Mouse (Mus musculus): ENCODE measurements around the gene Foxi2. TPM values are rescaled to one million over a fixed set of nuclear protein-coding genes. Genes with fewer than 3 reads are reported as not detected.

Foxi2 gene
- not detected in 2 replicates for polyA plus RNA-seq (2015; fragmentation: Nextera tagmentation; extraction: Ambion mirVana)

GRCm38 (mm10) chr7:135410237-135410965 is at the start of gene Foxi2:
TSS of gene Foxi2 (plus strand) at chr7:135410308.
- peaks cover 35% of the 10 kb centered on the region for H3K27me3 ChIP-seq (ENCODE audit: control insufficient read depth, insufficient read depth, low read depth, low read length)
- no peak for ATAC-seq (ENCODE audit: low read depth)
- no peaks in the 10 kb centered on the region for H3K36me3 ChIP-seq (ENCODE audit: control insufficient read depth, insufficient read depth)
- no peaks in the 10 kb centered on the region for H3K9me3 ChIP-seq (replicated peaks; ENCODE audit: control insufficient read depth, low read length)
- H3K9ac ChIP-seq (ENCODE audit: low read depth, low read length), result no peak within 1 kb of the TSS
- no peaks in the 10 kb centered on the region for H3K4me1 ChIP-seq (ENCODE audit: control insufficient read depth, low read depth, low read length)
- no peak within 1 kb of the TSS for H3K27ac ChIP-seq (ENCODE audit: low read length)
- 2% methylated on average over 51 of the region's 51 CpGs for WGBS (ENCODE audit: insufficient replicate concordance)
- H3K4me2 ChIP-seq (ENCODE audit: low read depth, low read length), result no peak within 1 kb of the TSS
- no peak within 1 kb of the TSS for H3K4me3 ChIP-seq (ENCODE audit: low read depth, low read length)

DNA sequence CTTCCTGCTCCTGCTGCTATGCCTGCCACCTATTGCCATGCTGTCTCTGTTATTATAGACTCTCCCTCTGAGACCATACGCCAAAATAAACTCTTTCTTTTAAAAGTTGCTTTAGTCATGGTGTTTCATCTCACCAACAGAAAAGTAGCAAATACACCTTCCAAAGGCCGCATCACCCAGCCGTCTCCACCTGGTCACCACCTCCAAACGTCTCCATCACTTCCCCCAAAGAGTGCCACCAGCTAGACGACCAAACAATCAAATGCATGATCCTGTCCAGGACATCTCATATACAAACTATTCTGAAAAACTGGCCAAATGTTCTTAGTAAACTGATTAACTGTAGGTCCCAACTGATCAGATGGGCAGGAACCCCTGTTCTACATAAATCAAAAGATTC is 45.5 kb upstream of the Foxi2 start:
- 66% methylated on average over 5 of the region's 5 CpGs for WGBS (ENCODE audit: insufficient replicate concordance)
- H3K4me2 ChIP-seq (ENCODE audit: low read depth, low read length), result no peak overlapping the region
- ATAC-seq (ENCODE audit: low read depth), result no peak

DNA sequence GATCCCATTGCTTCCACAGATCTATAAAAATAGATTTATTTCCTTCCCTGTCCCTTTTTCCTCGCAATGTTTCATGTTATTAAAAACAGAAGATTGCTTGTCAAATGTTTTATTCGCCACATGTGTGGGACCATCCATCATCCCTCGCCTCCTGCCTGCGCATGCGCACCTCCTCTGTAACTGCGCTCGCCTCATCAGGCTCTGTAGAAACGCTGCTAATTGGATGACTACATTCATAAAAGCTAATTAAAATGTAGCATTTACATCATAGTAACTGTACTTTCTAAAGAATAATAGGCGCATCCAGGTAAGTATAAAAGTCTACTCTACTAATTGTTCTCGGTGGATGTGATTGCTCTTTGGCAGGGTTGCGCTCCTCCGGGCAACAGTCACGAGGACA is 34.1 kb upstream of the Foxi2 start:
- no peaks in the 10 kb centered on the region for H3K27me3 ChIP-seq (ENCODE audit: control insufficient read depth, insufficient read depth, low read depth, low read length)
- no peak overlapping the region for H3K9ac ChIP-seq (ENCODE audit: low read depth, low read length)
- H3K36me3 ChIP-seq (ENCODE audit: control insufficient read depth, insufficient read depth), result no peaks in the 10 kb centered on the region
- no peak for ATAC-seq (ENCODE audit: low read depth)
- H3K4me3 ChIP-seq (ENCODE audit: low read depth, low read length), result no peak overlapping the region
- 75% methylated on average over 13 of the region's 13 CpGs for WGBS (ENCODE audit: insufficient replicate concordance)
- no peaks in the 10 kb centered on the region for H3K4me1 ChIP-seq (ENCODE audit: control insufficient read depth, low read depth, low read length)
- H3K27ac ChIP-seq (ENCODE audit: low read length), result no peak overlapping the region
- H3K9me3 ChIP-seq (replicated peaks; ENCODE audit: control insufficient read depth, low read length), result no peaks in the 10 kb centered on the region
- H3K4me2 ChIP-seq (ENCODE audit: low read depth, low read length), result no peak overlapping the region

More for the DNA sequence above, 45.5 kb upstream of the Foxi2 start:
- no peaks in the 10 kb centered on the region for H3K36me3 ChIP-seq (ENCODE audit: control insufficient read depth, insufficient read depth)
- no peak overlapping the region for H3K27ac ChIP-seq (ENCODE audit: low read length)
- H3K9ac ChIP-seq (ENCODE audit: low read depth, low read length), result no peak overlapping the region
- no peaks in the 10 kb centered on the region for H3K27me3 ChIP-seq (ENCODE audit: control insufficient read depth, insufficient read depth, low read depth, low read length)
- no peak overlapping the region for H3K4me3 ChIP-seq (ENCODE audit: low read depth, low read length)
- H3K4me1 ChIP-seq (ENCODE audit: control insufficient read depth, low read depth, low read length), result no peaks in the 10 kb centered on the region
- no peaks in the 10 kb centered on the region for H3K9me3 ChIP-seq (replicated peaks; ENCODE audit: control insufficient read depth, low read length)

DNA sequence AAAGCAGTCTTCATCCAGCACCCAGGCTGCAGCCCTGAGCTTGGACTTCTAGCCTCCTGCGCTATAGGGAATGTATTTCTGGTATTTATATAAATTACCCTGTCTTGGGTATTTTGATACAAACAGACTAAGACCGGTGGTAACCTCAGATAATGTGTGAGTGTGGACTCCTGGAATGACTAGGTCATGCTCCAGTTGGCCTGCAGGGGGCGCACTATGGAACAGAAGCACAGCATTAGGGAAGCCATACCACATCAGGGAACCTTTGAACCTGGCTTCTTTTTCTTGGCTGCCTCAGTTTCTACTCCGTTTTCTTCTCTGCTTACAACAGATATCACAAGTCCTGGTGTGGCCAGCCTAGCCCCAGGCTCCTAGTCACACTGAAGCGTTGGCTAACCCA is 33.2 kb upstream of the Foxi2 start:
- Histone ChIP-seq H3K4me3 (ENCODE audit: low read depth, low read length) (no peak overlapping the region), H3K27me3 (ENCODE audit: control insufficient read depth, insufficient read depth, low read depth, low read length) (no peaks in the 10 kb centered on the region), H3K36me3 (ENCODE audit: control insufficient read depth, insufficient read depth) (no peaks in the 10 kb centered on the region), H3K27ac (ENCODE audit: low read length) (no peak overlapping the region), H3K9ac (ENCODE audit: low read depth, low read length) (no peak overlapping the region), H3K9me3 (replicated peaks; ENCODE audit: control insufficient read depth, low read length) (no peaks in the 10 kb centered on the region), H3K4me2 (ENCODE audit: low read depth, low read length) (no peak overlapping the region), H3K4me1 (ENCODE audit: control insufficient read depth, low read depth, low read length) (no peaks in the 10 kb centered on the region)
- no peak; the same call in 1 of the 2 replicates for ATAC-seq (ENCODE audit: low read depth)
- 48% methylated on average over 5 of the region's 5 CpGs for WGBS (ENCODE audit: insufficient replicate concordance)

GRCm38 (mm10) chr7:135378331-135378730 is 31.8 kb upstream of the Foxi2 start:
- no peaks in the 10 kb centered on the region for H3K27me3 ChIP-seq (ENCODE audit: control insufficient read depth, insufficient read depth, low read depth, low read length)
- H3K4me1 ChIP-seq (ENCODE audit: control insufficient read depth, low read depth, low read length), result no peaks in the 10 kb centered on the region
- 59% methylated on average over 5 of the region's 5 CpGs for WGBS (ENCODE audit: insufficient replicate concordance)
- no peak overlapping the region for H3K27ac ChIP-seq (ENCODE audit: low read length)
- H3K9me3 ChIP-seq (replicated peaks; ENCODE audit: control insufficient read depth, low read length), result no peaks in the 10 kb centered on the region
- H3K4me3 ChIP-seq (ENCODE audit: low read depth, low read length), result no peak overlapping the region
- no peaks in the 10 kb centered on the region for H3K36me3 ChIP-seq (ENCODE audit: control insufficient read depth, insufficient read depth)
- no peak overlapping the region for H3K9ac ChIP-seq (ENCODE audit: low read depth, low read length)
- no peak for ATAC-seq (ENCODE audit: low read depth)
- no peak overlapping the region for H3K4me2 ChIP-seq (ENCODE audit: low read depth, low read length)

GRCm38 (mm10) chr7:135389039-135389438 is 21.1 kb upstream of the Foxi2 start:
- Histone ChIP-seq H3K9ac (ENCODE audit: low read depth, low read length) (no peak overlapping the region), H3K9me3 (replicated peaks; ENCODE audit: control insufficient read depth, low read length) (no peaks in the 10 kb centered on the region), H3K27ac (ENCODE audit: low read length) (no peak overlapping the region), H3K4me3 (ENCODE audit: low read depth, low read length) (no peak overlapping the region), H3K27me3 (ENCODE audit: control insufficient read depth, insufficient read depth, low read depth, low read length) (no peaks in the 10 kb centered on the region), H3K4me2 (ENCODE audit: low read depth, low read length) (no peak overlapping the region), H3K4me1 (ENCODE audit: control insufficient read depth, low read depth, low read length) (no peaks in the 10 kb centered on the region), H3K36me3 (ENCODE audit: control insufficient read depth, insufficient read depth) (no peaks in the 10 kb centered on the region)
- 49% methylated on average over 3 of the region's 3 CpGs for WGBS (ENCODE audit: insufficient replicate concordance)
- ATAC-seq (ENCODE audit: low read depth), result no peak

GRCm38 (mm10) chr7:135392949-135393542 is 17.1 kb upstream of the Foxi2 start:
- no peaks in the 10 kb centered on the region for H3K27me3 ChIP-seq (ENCODE audit: control insufficient read depth, insufficient read depth, low read depth, low read length)
- no peaks in the 10 kb centered on the region for H3K9me3 ChIP-seq (replicated peaks; ENCODE audit: control insufficient read depth, low read length)
- no peak overlapping the region for H3K27ac ChIP-seq (ENCODE audit: low read length)
- peaks cover 3% of the 10 kb centered on the region; the same call in 1 of the 2 replicates for H3K4me1 ChIP-seq (ENCODE audit: control insufficient read depth, low read depth, low read length)
- 23% methylated on average over 5 of the region's 5 CpGs for WGBS (ENCODE audit: insufficient replicate concordance)
- no peak overlapping the region for H3K4me2 ChIP-seq (ENCODE audit: low read depth, low read length)
- no peaks in the 10 kb centered on the region for H3K36me3 ChIP-seq (ENCODE audit: control insufficient read depth, insufficient read depth)
- H3K9ac ChIP-seq (ENCODE audit: low read depth, low read length), result no peak overlapping the region
- H3K4me3 ChIP-seq (ENCODE audit: low read depth, low read length), result no peak overlapping the region
- ATAC-seq (ENCODE audit: low read depth), result no peak

- H3K36me3 ChIP-seq (ENCODE audit: control insufficient read depth, insufficient read depth), result no peaks in the 10 kb centered on the region
- no peaks in the 10 kb centered on the region for H3K27me3 ChIP-seq (ENCODE audit: control insufficient read depth, insufficient read depth, low read depth, low read length)
- ATAC-seq (ENCODE audit: low read depth), result no peak
- no peak overlapping the region for H3K9ac ChIP-seq (ENCODE audit: low read depth, low read length)
- H3K4me1 ChIP-seq (ENCODE audit: control insufficient read depth, low read depth, low read length), result peaks cover 6% of the 10 kb centered on the region; the same call in 1 of the 2 replicates
- 70% methylated on average over 3 of the region's 3 CpGs for WGBS (ENCODE audit: insufficient replicate concordance)
- H3K9me3 ChIP-seq (replicated peaks; ENCODE audit: control insufficient read depth, low read length), result no peaks in the 10 kb centered on the region
- H3K4me2 ChIP-seq (ENCODE audit: low read depth, low read length), result no peak overlapping the region
- H3K27ac ChIP-seq (ENCODE audit: low read length), result no peak overlapping the region
- no peak overlapping the region for H3K4me3 ChIP-seq (ENCODE audit: low read depth, low read length)
Observed at GRCm38 (mm10) chr7:135394436-135394835, 15.7 kb upstream of the Foxi2 start.

DNA sequence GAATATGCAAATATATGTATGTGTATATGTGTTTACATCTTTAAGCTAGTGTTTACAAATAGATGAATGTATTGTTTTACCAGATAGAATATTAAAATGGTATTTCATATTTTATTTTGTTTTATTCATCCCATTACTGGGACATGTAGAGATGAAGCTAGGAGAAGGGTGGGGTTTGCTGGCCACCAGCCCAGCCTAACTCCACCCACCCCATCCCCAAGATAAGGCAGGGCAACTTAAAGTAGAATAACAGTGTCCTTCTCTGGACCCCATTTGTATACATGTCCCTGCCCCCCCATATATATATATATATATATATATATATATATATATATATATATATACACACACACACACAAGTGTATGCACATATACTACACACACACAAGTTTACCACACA is 14.9 kb upstream of the Foxi2 start:
- Histone ChIP-seq H3K4me3 (ENCODE audit: low read depth, low read length) (no peak overlapping the region), H3K27me3 (ENCODE audit: control insufficient read depth, insufficient read depth, low read depth, low read length) (no peaks in the 10 kb centered on the region), H3K4me1 (ENCODE audit: control insufficient read depth, low read depth, low read length) (peaks cover 6% of the 10 kb centered on the region; the same call in 1 of the 2 replicates), H3K9ac (ENCODE audit: low read depth, low read length) (no peak overlapping the region), H3K27ac (ENCODE audit: low read length) (no peak overlapping the region), H3K4me2 (ENCODE audit: low read depth, low read length) (no peak overlapping the region), H3K9me3 (replicated peaks; ENCODE audit: control insufficient read depth, low read length) (no peaks in the 10 kb centered on the region), H3K36me3 (ENCODE audit: control insufficient read depth, insufficient read depth) (no peaks in the 10 kb centered on the region)
- ATAC-seq (ENCODE audit: low read depth), result no peak
